ENCODE assay signal across 23 mouse cellular contexts in genomic region chr10:111118292-111118691, GRCm38 (mm10). TPM values are rescaled to one million over a fixed set of nuclear protein-coding genes. Genes with fewer than 3 reads are reported as not detected.
DNase-seq lines count a peak whose midpoint lies in the region; ATAC-seq and TF ChIP-seq lines count a peak whose summit lies in the region.
"Had no signal": no experiment of that assay in that cellular context is flagged by ENCODE, and none has a peak within 500 bp of the region (broad histone marks: within the 10 kb centered on the region; RNA-seq: fewer than 3 reads in every experiment).

No protein-coding gene starts in this region.

- peaks cover 59% of the 10 kb centered on the region for H3K4me1 ChIP-seq in G1E (ENCODE audit: insufficient read depth, low read depth, low read length)
- H3K4me1 ChIP-seq: limb, embryonic 12.5 days had no signal

- H3K4me3 ChIP-seq in G1E (ENCODE audit: low read depth, low read length): no peak overlapping the region; the same call in 1 of the 2 replicates
- H3K4me3 ChIP-seq: heart, embryonic 12.5 days; hindbrain, embryonic 12.5 days; limb, embryonic 12.5 days; midbrain, embryonic 13.5 days; neural tube, embryonic 12.5 days had no signal

- peak; percentile 59 for DNase-seq in kidney, adult 9 months
- DNase-seq in kidney, postnatal 4 days: no peak
- DNase-seq in G1E (ENCODE audit: low spot score): peak; percentile 18
- DNase-seq in splenic B cell, adult 2 months (ENCODE audit: low read depth, low spot score): peak; percentile 63
- DNase-seq in ovary, postnatal 10 days (ENCODE audit: low spot score): no peak
- no peak for DNase-seq in cerebellum, postnatal 4 days (ENCODE audit: low spot score in 2 of 2)
- DNase-seq: adrenal gland, postnatal 25 days; cerebellum, adult 11-12 months; cerebellum, postnatal 14 days; gastrocnemius, postnatal 10 days; heart, adult 18-20 months; heart, postnatal 10 days; lung, adult 18-20 months; right cerebral cortex, adult 18-20 months; right cerebral cortex, postnatal 4 days had no signal

- no peaks in the 10 kb centered on the region for H3K9me3 ChIP-seq in G1E (replicated peaks)
- H3K9me3 ChIP-seq: heart, embryonic 12.5 days; hindbrain, embryonic 12.5 days; limb, embryonic 12.5 days; megakaryocyte, embryonic 14.5 days; midbrain, embryonic 13.5 days; neural tube, embryonic 12.5 days had no signal

- H3K27me3 ChIP-seq in G1E (ENCODE audit: insufficient read depth, low read length): no peaks in the 10 kb centered on the region
- H3K27me3 ChIP-seq in splenic B cell, adult 2 months (ENCODE audit: control insufficient read depth, insufficient read depth, low read length, poor library complexity, severe bottlenecking): no peaks in the 10 kb centered on the region
- H3K27me3 ChIP-seq: heart, embryonic 12.5 days; hindbrain, embryonic 12.5 days; limb, embryonic 12.5 days; megakaryocyte, embryonic 14.5 days; midbrain, embryonic 13.5 days; neural tube, embryonic 12.5 days had no signal

- peak; percentile 68 for ATAC-seq in G1E (ENCODE audit: extremely low read depth, insufficient number of reproducible peaks, low FRiP score, poor library complexity, severe bottlenecking)
- peak; percentile 36 to 47 for ATAC-seq in hematopoietic stem cell, adult 5-6 weeks (replicated peaks in 1 of 2; ENCODE audit: insufficient read depth in 1 of 2, low FRiP score in 2 of 2, low TSS enrichment in 1 of 2, low read depth in 1 of 2, poor library complexity in 2 of 2, severe bottlenecking in 2 of 2)
- ATAC-seq: forebrain, embryonic 14.5 days; midbrain, embryonic 13.5 days had no signal

- no peaks in the 10 kb centered on the region for H3K36me3 ChIP-seq in G1E (replicated peaks)
- H3K36me3 ChIP-seq in splenic B cell, adult 2 months (ENCODE audit: control insufficient read depth, insufficient read depth, low read length, poor library complexity, severe bottlenecking): no peaks in the 10 kb centered on the region
- H3K36me3 ChIP-seq: heart, embryonic 12.5 days; hindbrain, embryonic 12.5 days; limb, embryonic 12.5 days; midbrain, embryonic 13.5 days; neural tube, embryonic 12.5 days had no signal

- no peak for TF ChIP-seq CTCF in G1E (IDR thresholded peaks at IDR 0.05; ENCODE audit: low read depth, low read length)

RNA-seq across cellular contexts. Expression of gene Osbpl8, which starts 46.3 kb away (rescaled TPM):
- total RNA-seq in G1E (2014; fragmentation: Nextera tagmentation): 69.9 and 70.9 TPM in 2 replicates
- 449 and 517 TPM in 2 replicates for total RNA-seq in G1E (2017)
- 7.2 and 8.4 TPM in 2 replicates for polyA plus RNA-seq in G1E (2012)
- total RNA-seq in hematopoietic stem cell, adult 5-6 weeks (2017): 162 and 180 TPM in 2 replicates

Comparison
In these comparisons a context has a peak if more than half of its experiments do, and no peak if none do; other contexts are left out.
1. DNase-seq: peak in kidney, adult 9 months (single experiment), G1E (single experiment) and splenic B cell, adult 2 months (single experiment); none in kidney, postnatal 4 days (0 of 2), ovary, postnatal 10 days (single experiment) and cerebellum, postnatal 4 days (0 of 2).